Mouse (Mus musculus): Measurements from ENCODE around the gene Rgp1.

- TF ChIP-seq CTCF (IDR thresholded peaks at IDR 0.05; ENCODE audit: extremely low read depth, insufficient read depth, insufficient read length, insufficient replicate concordance): no peak
- no peak for TF ChIP-seq POLR2A (IDR thresholded peaks at IDR 0.05; ENCODE audit: low read depth, low read length)
These were observed 17.0 kb upstream of the Rgp1 start for GRCm38 (mm10) chr4:43561436-43561996.

Data from spleen, adult 2 months (tissue).